Mouse (Mus musculus) forebrain, embryonic 12.5 days (tissue): ENCODE measurements around the gene Gkap1. TPM values are rescaled to one million over a fixed set of nuclear protein-coding genes. Genes with fewer than 3 reads are reported as not detected.

Source experiments
- ATAC-seq: fragments of 200-750 bp; cut with Nextera tagmentation; 2 replicates; pipeline ENCODE4 v1.8.0; 2017; ENCODE audit warnings: moderate TSS enrichment; ENCODE audit not compliant: low FRiP score
- H3K27ac ChIP-seq: fragments of 300-500 bp; sonication (generic); 2 replicates; pipeline ENCODE4 v1.5.1; 2016; ENCODE audit warnings: mild to moderate bottlenecking
- H3K27me3 ChIP-seq: fragments of 300-500 bp; sonication (generic); 2 replicates; pipeline ENCODE4 v1.6.1; 2016; ENCODE audit warnings: mild to moderate bottlenecking
- H3K36me3 ChIP-seq: fragments of 300-500 bp; sonication (generic); replicated peaks from 2 replicates; pipeline ENCODE4 v1.6.1; 2016; ENCODE audit warnings: mild to moderate bottlenecking
- H3K4me1 ChIP-seq: fragments of 300-500 bp; sonication (generic); 2 replicates; pipeline ENCODE4 v1.6.1; 2016
- H3K4me2 ChIP-seq: fragments of 300-500 bp; sonication (generic); 2 replicates; pipeline ENCODE4 v1.6.1; 2016; ENCODE audit warnings: mild to moderate bottlenecking, moderate library complexity
- H3K4me3 ChIP-seq: fragments of 300-500 bp; sonication (generic); replicated peaks from 2 replicates; pipeline ENCODE4 v1.5.1; 2016; ENCODE audit warnings: mild to moderate bottlenecking
- H3K9ac ChIP-seq: fragments of 300-500 bp; sonication (generic); 2 replicates; pipeline ENCODE4 v1.6.1; 2016; ENCODE audit warnings: mild to moderate bottlenecking
- H3K9me3 ChIP-seq: fragments of 300-500 bp; sonication (generic); 2 replicates; pipeline ENCODE4 v1.6.1; 2016
- WGBS: fragments of 180-500 bp; shearing (Covaris S2); methylation state at CpG from one replicate; pipeline ENCODE4 v1.1.7; 2016; 5-methylcytosine and 5-hydroxymethylcytosine counted together
- microRNA-seq: library from miRNA; unstranded; fragments of <30 nt; microRNA quantifications from one replicate; pipeline ENCODE4, GENCODE M21; 2017
- polyA plus RNA-seq: library from polyadenylated mRNA; unstranded; fragments of >200 nt; fragmentation: Nextera tagmentation; extraction: Ambion mirVana; gene quantifications from 2 replicates; pipeline ENCODE4 v1.2.1, GENCODE M21; 2016

Gkap1 gene
- polyA plus RNA-seq, 1 experiment from 2014 or later = 48.6 TPM

DNA sequence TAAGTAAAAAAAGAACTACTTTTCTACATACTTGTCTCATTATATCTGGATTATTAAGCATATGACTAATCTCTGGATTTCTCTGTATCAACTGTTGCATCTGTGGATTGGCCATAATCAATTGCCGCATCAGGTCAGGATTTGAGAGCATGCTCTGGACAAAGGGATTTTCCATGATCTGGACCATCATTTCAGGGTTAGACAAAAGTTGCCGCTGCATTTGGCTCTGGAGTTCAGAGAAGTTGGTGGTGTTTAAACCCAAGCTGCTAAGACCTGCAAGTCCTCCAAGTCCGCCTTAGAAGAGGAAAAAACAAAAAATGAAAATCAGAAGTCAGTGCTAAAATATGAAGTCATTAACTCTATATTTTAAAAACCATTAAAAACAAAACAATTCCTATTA is 82.3 kb downstream of the Gkap1 start:
- no peak overlapping the region for H3K4me3 ChIP-seq
- H3K4me2 ChIP-seq = no peak overlapping the region
- H3K27ac ChIP-seq = no peak overlapping the region
- no peak for ATAC-seq
- no peaks in the 10 kb centered on the region for H3K9me3 ChIP-seq
- WGBS = 96% methylated on average over 3 of the region's 3 CpGs
- H3K9ac ChIP-seq = no peak overlapping the region
- no peaks in the 10 kb centered on the region for H3K27me3 ChIP-seq
- peaks cover 67% of the 10 kb centered on the region for H3K36me3 ChIP-seq
- no peaks in the 10 kb centered on the region for H3K4me1 ChIP-seq

DNA sequence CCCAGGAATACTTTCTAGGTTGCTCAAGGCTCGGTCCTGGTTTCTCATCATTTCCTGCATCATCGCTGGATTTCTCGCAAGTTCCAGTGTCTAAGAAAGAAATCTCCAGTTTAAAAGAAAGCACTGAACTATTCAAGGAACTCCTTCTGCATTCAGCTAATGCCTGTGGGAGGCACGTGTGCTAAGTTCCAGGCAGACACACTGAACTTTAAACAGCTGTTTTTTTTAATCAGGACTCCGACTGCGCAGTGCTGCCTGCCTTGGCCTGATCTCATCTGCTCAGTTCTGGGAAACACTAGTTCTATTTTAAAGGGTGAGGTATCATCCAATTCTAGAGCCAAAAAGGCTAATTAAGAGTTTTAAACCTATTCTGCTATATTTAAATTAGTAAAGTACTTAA is 83.4 kb downstream of the Gkap1 start:
- Histone ChIP-seq H3K4me1 (peaks cover 3% of the 10 kb centered on the region; the same call in 1 of the 2 replicates), H3K9me3 (no peaks in the 10 kb centered on the region), H3K9ac (no peak overlapping the region), H3K36me3 (peaks cover 63% of the 10 kb centered on the region), H3K27ac (no peak overlapping the region), H3K4me3 (no peak overlapping the region), H3K27me3 (no peaks in the 10 kb centered on the region), H3K4me2 (no peak overlapping the region)
- ATAC-seq = no peak
- WGBS = 92% methylated on average over 6 of the region's 6 CpGs

DNA sequence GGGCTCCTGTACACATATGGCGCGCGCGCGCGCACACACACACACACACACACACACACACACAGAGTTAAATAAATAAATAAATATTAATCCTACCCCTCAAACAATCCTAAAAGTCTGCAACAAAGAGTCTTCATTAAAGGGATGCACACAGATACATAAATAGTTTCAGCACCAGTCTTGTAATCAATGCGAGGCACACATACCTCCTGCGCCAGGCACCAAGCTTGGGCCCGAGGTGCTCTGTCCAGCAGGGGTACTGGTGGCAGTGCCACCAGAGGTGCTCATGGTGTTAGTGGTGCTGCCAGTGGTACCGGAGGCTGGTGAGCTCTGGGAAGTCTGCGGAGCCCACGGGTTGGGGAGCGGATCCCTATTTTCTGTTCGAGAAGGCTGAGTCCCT is 84.0 kb downstream of the Gkap1 start:
- Histone ChIP-seq H3K4me1 (peaks cover 3% of the 10 kb centered on the region; the same call in 1 of the 2 replicates), H3K4me3 (no peak overlapping the region), H3K27me3 (no peaks in the 10 kb centered on the region), H3K9me3 (no peaks in the 10 kb centered on the region), H3K36me3 (peaks cover 64% of the 10 kb centered on the region), H3K27ac (no peak overlapping the region), H3K4me2 (no peak overlapping the region), H3K9ac (no peak overlapping the region)
- ATAC-seq = no peak
- WGBS = 98% methylated on average over 14 of the region's 14 CpGs

DNA sequence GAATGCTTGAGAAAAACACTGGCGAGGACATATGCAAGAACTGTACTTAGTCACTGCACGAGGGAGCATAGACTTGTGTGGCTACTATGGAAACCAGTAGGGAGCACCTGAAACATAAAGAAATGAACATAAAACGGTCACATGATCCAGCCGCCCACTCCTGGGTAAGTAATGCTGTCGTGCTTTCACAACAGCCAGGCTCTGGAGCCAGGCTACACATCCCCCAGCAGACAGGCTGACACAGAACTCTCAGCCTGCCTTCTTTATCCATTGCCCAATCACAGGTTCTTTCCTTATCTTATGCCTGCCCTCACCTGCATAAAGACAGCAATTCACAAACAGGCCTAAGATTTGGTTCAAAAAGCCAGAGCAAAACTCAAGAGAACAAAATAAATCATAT is 86.0 kb downstream of the Gkap1 start:
- Histone ChIP-seq H3K27me3 (no peaks in the 10 kb centered on the region), H3K4me1 (peaks cover 3% of the 10 kb centered on the region; the same call in 1 of the 2 replicates), H3K36me3 (peaks cover 60% of the 10 kb centered on the region), H3K4me3 (no peak overlapping the region), H3K9ac (no peak overlapping the region), H3K9me3 (no peaks in the 10 kb centered on the region), H3K27ac (no peak overlapping the region), H3K4me2 (no peak overlapping the region)
- WGBS = 85% methylated on average over 5 of the region's 5 CpGs
- no peak for ATAC-seq

DNA sequence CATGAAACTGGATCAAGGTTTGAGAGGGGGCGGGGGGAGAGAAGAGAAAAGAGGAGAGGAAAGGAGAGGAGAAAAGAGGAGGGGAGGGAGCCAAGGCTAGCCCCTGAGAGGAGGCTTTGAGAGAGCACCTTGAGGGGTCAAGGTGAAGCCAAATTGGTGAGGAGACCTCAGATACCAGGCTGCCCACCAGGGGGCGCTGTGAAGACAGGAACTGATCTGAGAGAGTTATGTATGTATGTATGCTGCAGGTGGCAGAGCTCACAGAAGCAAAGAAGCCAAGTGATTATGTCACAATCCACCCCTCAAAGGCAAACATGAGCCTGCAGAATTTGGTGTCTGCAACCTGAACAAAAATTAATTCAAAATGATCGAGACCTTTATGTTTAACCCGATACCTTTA is 87.1 kb downstream of the Gkap1 start:
- H3K4me3 ChIP-seq = no peak overlapping the region
- H3K4me2 ChIP-seq = no peak overlapping the region
- 55% methylated on average over 4 of the region's 4 CpGs for WGBS
- H3K4me1 ChIP-seq = peaks cover 3% of the 10 kb centered on the region; the same call in 1 of the 2 replicates
- no peak overlapping the region for H3K27ac ChIP-seq
- H3K36me3 ChIP-seq = peaks cover 60% of the 10 kb centered on the region
- H3K9me3 ChIP-seq = no peaks in the 10 kb centered on the region
- H3K27me3 ChIP-seq = no peaks in the 10 kb centered on the region
- H3K9ac ChIP-seq = no peak overlapping the region
- ATAC-seq = no peak

DNA sequence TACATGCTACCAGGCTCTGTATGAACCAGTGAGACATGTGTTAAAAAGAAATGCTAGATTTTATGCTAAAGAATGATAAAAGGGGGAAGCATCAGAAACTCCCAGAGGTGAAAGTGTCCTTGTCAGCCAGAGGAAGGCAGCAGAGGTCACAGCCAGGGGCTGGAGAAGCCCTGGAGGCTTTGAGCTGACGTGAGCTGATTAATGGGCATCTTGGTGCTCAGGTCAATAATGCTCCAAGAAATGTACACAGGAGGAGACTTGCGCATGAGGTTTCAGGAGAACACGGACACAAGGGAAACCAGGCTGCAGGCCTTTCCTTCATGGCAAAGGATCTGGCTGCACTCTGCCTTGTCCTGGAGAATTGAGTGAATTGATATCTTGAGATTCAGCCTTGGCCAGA is 87.7 kb downstream of the Gkap1 start:
- Histone ChIP-seq H3K4me3 (no peak overlapping the region), H3K9me3 (no peaks in the 10 kb centered on the region), H3K36me3 (peaks cover 59% of the 10 kb centered on the region), H3K9ac (no peak overlapping the region), H3K27me3 (no peaks in the 10 kb centered on the region), H3K4me1 (peaks cover 3% of the 10 kb centered on the region; the same call in 1 of the 2 replicates), H3K4me2 (no peak overlapping the region), H3K27ac (no peak overlapping the region)
- no peak for ATAC-seq
- 87% methylated on average over 3 of the region's 3 CpGs for WGBS

DNA sequence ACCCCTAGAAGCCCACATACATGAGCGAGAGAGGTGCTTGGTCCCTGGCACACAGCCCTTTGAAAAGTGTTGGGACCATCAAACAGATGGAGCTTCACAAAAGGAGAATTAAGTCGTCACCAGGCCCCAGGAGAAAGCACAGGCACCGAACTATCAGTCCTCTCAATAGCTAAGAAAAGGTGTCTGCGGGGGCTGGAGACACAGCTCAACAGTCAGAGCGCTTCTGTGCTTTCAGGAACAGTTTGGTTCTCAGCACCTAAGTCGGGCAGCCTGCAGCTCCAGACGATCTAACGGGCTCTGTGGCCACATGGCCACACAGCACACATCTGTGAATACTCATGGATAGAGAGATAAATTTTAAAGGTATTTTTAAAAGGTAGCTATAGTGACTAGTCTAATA is 89.2 kb downstream of the Gkap1 start:
- H3K27ac ChIP-seq = no peak overlapping the region
- no peaks in the 10 kb centered on the region for H3K9me3 ChIP-seq
- H3K36me3 ChIP-seq = peaks cover 52% of the 10 kb centered on the region
- no peak overlapping the region for H3K4me3 ChIP-seq
- no peak overlapping the region for H3K4me2 ChIP-seq
- no peak overlapping the region for H3K9ac ChIP-seq
- ATAC-seq = no peak
- no peaks in the 10 kb centered on the region for H3K27me3 ChIP-seq
- 91% methylated on average over 8 of the region's 8 CpGs for WGBS
- H3K4me1 ChIP-seq = peaks cover 3% of the 10 kb centered on the region; the same call in 1 of the 2 replicates

DNA sequence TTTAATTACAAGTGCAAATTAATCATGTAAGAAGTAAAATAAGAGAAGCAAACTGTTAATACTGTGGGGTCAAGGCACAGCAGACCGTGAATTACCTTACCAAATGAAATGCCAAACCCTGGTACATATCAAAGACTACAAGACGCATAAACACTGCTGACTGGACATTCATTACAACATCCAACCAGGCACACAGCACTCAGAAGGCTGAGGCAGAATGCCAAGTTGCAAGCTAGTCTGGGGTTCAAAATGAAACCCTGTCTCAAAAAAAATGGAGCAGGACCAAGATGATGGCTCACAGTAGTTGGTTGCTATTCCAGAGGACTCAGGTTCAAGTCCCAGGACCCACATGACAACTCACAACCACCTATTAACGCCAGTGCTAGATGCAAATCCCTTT is 91.4 kb downstream of the Gkap1 start:
- Histone ChIP-seq H3K9me3 (no peaks in the 10 kb centered on the region), H3K4me1 (peaks cover 3% of the 10 kb centered on the region; the same call in 1 of the 2 replicates), H3K36me3 (peaks cover 55% of the 10 kb centered on the region), H3K27ac (no peak overlapping the region), H3K4me3 (no peak overlapping the region), H3K9ac (no peak overlapping the region), H3K27me3 (no peaks in the 10 kb centered on the region), H3K4me2 (no peak overlapping the region)
- ATAC-seq = no peak
- WGBS = 89% methylated on average over 3 of the region's 3 CpGs

Small RNA genes within 50 kb of the gene (microRNA-seq; reads per million reads assigned to microRNA genes)
- not detected for gene Mir6369

Other genes with a start within 250 kb of the Gkap1 start
- gene Klhl3, start 162.1 kb downstream of the Gkap1 start, polyA plus RNA-seq = 3.9 and 4.3 TPM in 2 replicates
- gene Hnrnpa0, start 147.1 kb downstream of the Gkap1 start, polyA plus RNA-seq = 69.5 and 75.3 TPM in 2 replicates
- gene Idnk, start 118.0 kb downstream of the Gkap1 start, polyA plus RNA-seq = 54.7 and 59.5 TPM in 2 replicates
- gene Ubqln1, start 60.0 kb downstream of the Gkap1 start, polyA plus RNA-seq = 162 and 172 TPM in 2 replicates
- 1.7 TPM in 2 replicates for gene Kif27, start 83.4 kb upstream of the Gkap1 start, polyA plus RNA-seq
- 25.3 and 28.4 TPM in 2 replicates for gene 2210016F16Rik, start 109.5 kb upstream of the Gkap1 start, polyA plus RNA-seq
- 32.3 and 36.1 TPM in 2 replicates for gene Rmi1, start 126.5 kb upstream of the Gkap1 start, polyA plus RNA-seq
- gene Hnrnpk, start 127.6 kb upstream of the Gkap1 start, polyA plus RNA-seq = 2,341 and 2,520 TPM in 2 replicates